Mouse (Mus musculus) left cerebral cortex, postnatal 36 days (tissue): Measurements from ENCODE around the gene Dlgap3. TPM values are rescaled to one million over a fixed set of nuclear protein-coding genes. Genes with fewer than 3 reads are reported as not detected.
A peak's percentile ranks its signal among the peaks of the same experiment; 100 is the strongest.

ENCODE experiments used
- DNase-seq, 2 experiments: peaks; one replicate each; pipeline ENCODE4 v3.0.0; 2021 to 2022; ENCODE audit warnings: low spot score in 2 of 2, mixed read lengths in 1 of 2
- intact Hi-C: fragments of 180-260 bp; cut with DNase I; formaldehyde crosslinking; loops from one replicate; pipeline ENCODE4 v1.15.1; 2025
- total RNA-seq, 2 experiments: library from RNA; stranded (reverse); gene quantifications; 2 replicates each; pipeline ENCODE4 v1.2.3; 2021

Gene Dlgap3
- 100 to 1,000 TPM; 380 to 420 TPM for total RNA-seq

- intact Hi-C loops = loop anchor here (2.0 kb wide), 1 partner anchor 92 kb away; the partner anchor contains the start of gene Zmym6
- DNase-seq = peak in 1 of 2 experiments; percentile 58
Measured at GRCm38 (mm10) chr4:127168914-127169345, at the start of gene Dlgap3. Dlgap3 (plus strand) TSS chr4:127169204.

- DNase-seq = no peak
- intact Hi-C loops = no loop called here
Measured at GRCm38 (mm10) chr4:127123391-127123790, 45.6 kb upstream of the Dlgap3 start, which contains the start of gene Tmem35b. Tmem35b (plus strand) TSS chr4:127123691.

- no peak for DNase-seq
- intact Hi-C loops = no loop called here
Measured at GRCm38 (mm10) chr4:127124331-127124730, 44.7 kb upstream of the Dlgap3 start.

GRCm38 (mm10) chr4:127125834-127126463, 43.1 kb upstream of the Dlgap3 start:
- intact Hi-C loops = no loop called here
- peak; percentile 35 to 36 for DNase-seq

- intact Hi-C loops = no loop called here
- no peak for DNase-seq
Measured at GRCm38 (mm10) chr4:127134687-127135086, 34.3 kb upstream of the Dlgap3 start.

- intact Hi-C loops = no loop called here
- DNase-seq = no peak
Measured at GRCm38 (mm10) chr4:127137591-127137990, 31.4 kb upstream of the Dlgap3 start.

GRCm38 (mm10) chr4:127138486-127138885, 30.5 kb upstream of the Dlgap3 start:
- intact Hi-C loops = no loop called here
- DNase-seq = no peak

GRCm38 (mm10) chr4:127150031-127150430, 19.0 kb upstream of the Dlgap3 start:
- no peak for DNase-seq
- intact Hi-C loops = no loop called here

GRCm38 (mm10) chr4:127153345-127153744, 15.7 kb upstream of the Dlgap3 start:
- intact Hi-C loops = no loop called here
- no peak for DNase-seq

- DNase-seq = no peak
- intact Hi-C loops = no loop called here
Measured at GRCm38 (mm10) chr4:127155757-127156156, 13.2 kb upstream of the Dlgap3 start.

- no peak for DNase-seq
- intact Hi-C loops = no loop called here
Measured at GRCm38 (mm10) chr4:127157746-127158145, 11.3 kb upstream of the Dlgap3 start.

- intact Hi-C loops = no loop called here
- no peak for DNase-seq
Measured at GRCm38 (mm10) chr4:127163926-127164325, 5.1 kb upstream of the Dlgap3 start.

GRCm38 (mm10) chr4:127167096-127167495, 1.9 kb upstream of the Dlgap3 start:
- intact Hi-C loops = no loop called here
- no peak for DNase-seq

- DNase-seq = peak in 1 of 2 experiments; percentile 9
- intact Hi-C loops = loop anchor here (2.0 kb wide), 1 partner anchor 91 kb away; the partner anchor contains the start of gene Zmym6
Measured at GRCm38 (mm10) chr4:127167731-127168130, 1.3 kb upstream of the Dlgap3 start.

- intact Hi-C loops = loop anchor here (2.0 kb wide), 1 partner anchor 92 kb away; the partner anchor contains the start of gene Zmym6
- DNase-seq = peak; percentile 70 to 81
Measured at GRCm38 (mm10) chr4:127168211-127168913, 642 bp upstream of the Dlgap3 start.

- DNase-seq = peak; percentile 56 to 57
- intact Hi-C loops = loop anchor here (2.0 kb wide), 1 partner anchor 93 kb away; the partner anchor contains the start of gene Zmym6
Measured at GRCm38 (mm10) chr4:127169346-127170221, 580 bp downstream of the Dlgap3 start.

- peak; percentile 81 to 88 for DNase-seq
- intact Hi-C loops = no loop called here
Measured at GRCm38 (mm10) chr4:127170866-127171265, 1.9 kb downstream of the Dlgap3 start.

GRCm38 (mm10) chr4:127171341-127171905, 2.4 kb downstream of the Dlgap3 start:
- no peak for DNase-seq
- intact Hi-C loops = no loop called here

GRCm38 (mm10) chr4:127172119-127172518, 3.1 kb downstream of the Dlgap3 start:
- intact Hi-C loops = loop anchor here (2.0 kb wide), 1 partner anchor 65 kb away; no protein-coding TSS in a partner anchor
- DNase-seq = no peak
